Mouse (Mus musculus) bone marrow, adult 2 months (tissue): ENCODE measurements around the gene Camk1g.

ENCODE experiments used
- CTCF ChIP-seq: fragments of 200-500 bp; IDR thresholded peaks from 2 replicates; pipeline ENCODE4 v1.5.1; 2011; ENCODE audit warnings: low read length, control low read depth; ENCODE audit not compliant: control insufficient read depth, insufficient read depth
- POLR2A ChIP-seq: fragments of 200-500 bp; IDR thresholded peaks from 2 replicates; pipeline ENCODE4 v1.6.1; 2011; ENCODE audit warnings: low read depth, mild to moderate bottlenecking, control low read depth, low read length, borderline replicate concordance; ENCODE audit not compliant: control insufficient read depth

GRCm38 (mm10) chr1:193306832-193307231 lies 63.3 kb downstream of the Camk1g start:
- TF ChIP-seq POLR2A (no peak), CTCF (no peak)
